Mouse (Mus musculus) neural tube, postnatal 0 days (tissue): ENCODE data around the gene Med29. TPM values are rescaled to one million over a fixed set of nuclear protein-coding genes. Genes with fewer than 3 reads are reported as not detected.

Source experiments
- polyA plus RNA-seq: library from polyadenylated mRNA; unstranded; fragments of >200 nt; fragmentation: Nextera tagmentation; extraction: Ambion mirVana; gene quantifications from 2 replicates; pipeline ENCODE4 v1.2.1, GENCODE M21; 2015

The Med29 gene
- 48.8 and 49.0 TPM in 2 replicates for polyA plus RNA-seq

GRCm38 (mm10) chr7:28392429-28393271 lies at the start of gene Med29, which contains the start of gene Paf1:
TSS of gene Med29 (minus strand) at chr7:28392708.
TSS of gene Paf1 (plus strand) at chr7:28392951.

GRCm38 (mm10) chr7:28436932-28437570 lies 44.5 kb upstream of the Med29 start, which contains the start of gene Gmfg:
TSS of gene Gmfg (plus strand) at chr7:28437447.

GRCm38 (mm10) chr7:28380237-28381016 lies 12.1 kb downstream of the Med29 start, which contains the start of gene Zfp36:
TSS of gene Zfp36 (minus strand) at chr7:28380253.

DNA sequence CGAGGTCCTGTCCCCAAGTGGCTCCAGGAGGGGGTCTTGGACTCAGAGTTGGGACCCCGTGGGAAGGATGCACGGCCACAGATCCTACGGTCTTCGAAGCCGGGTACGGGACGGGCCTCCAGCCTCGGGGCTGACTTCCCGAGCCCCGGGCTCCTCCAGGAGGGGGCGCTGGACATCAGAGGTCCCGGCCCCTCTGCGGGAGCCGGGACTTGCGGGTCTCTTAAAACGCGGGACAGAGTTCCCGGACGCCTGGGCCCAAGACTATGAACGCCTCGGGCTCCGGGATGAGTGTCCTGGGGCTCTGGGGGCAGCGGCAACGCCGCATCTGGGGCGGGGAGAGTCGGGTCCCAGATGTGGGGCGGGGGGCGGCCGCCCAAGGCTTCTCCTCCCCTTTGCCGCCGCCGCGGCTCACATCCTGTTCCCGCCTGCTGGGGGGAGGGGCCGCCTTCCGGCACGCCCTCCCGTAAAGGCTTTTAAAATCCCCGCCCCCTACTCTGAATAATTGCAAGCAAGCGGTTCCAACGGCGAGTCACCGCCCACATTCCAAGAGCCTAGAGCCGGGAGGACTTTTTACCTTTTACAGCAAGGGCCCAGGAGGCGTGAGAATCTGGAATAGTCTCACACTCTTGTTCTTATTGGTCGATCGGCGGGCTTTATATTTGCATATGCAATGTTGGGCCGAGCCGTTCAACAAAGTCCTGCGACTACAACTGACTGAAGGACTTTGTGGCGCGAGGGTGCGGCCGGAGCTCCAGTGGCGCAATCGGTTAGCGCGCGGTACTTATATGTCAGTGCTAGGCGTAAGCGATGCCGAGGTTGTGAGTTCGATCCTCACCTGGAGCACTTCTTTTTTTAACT lies 20.0 kb downstream of the Med29 start, which contains the start of gene Plekhg2:
Gene Plekhg2 (minus strand): TSS at position 349 of the 858 bp plus-strand sequence.

GRCm38 (mm10) chr7:28350155-28350883 lies 42.2 kb downstream of the Med29 start, which contains the start of gene Rps16:
TSS of gene Rps16 (plus strand) at chr7:28350652.

DNA sequence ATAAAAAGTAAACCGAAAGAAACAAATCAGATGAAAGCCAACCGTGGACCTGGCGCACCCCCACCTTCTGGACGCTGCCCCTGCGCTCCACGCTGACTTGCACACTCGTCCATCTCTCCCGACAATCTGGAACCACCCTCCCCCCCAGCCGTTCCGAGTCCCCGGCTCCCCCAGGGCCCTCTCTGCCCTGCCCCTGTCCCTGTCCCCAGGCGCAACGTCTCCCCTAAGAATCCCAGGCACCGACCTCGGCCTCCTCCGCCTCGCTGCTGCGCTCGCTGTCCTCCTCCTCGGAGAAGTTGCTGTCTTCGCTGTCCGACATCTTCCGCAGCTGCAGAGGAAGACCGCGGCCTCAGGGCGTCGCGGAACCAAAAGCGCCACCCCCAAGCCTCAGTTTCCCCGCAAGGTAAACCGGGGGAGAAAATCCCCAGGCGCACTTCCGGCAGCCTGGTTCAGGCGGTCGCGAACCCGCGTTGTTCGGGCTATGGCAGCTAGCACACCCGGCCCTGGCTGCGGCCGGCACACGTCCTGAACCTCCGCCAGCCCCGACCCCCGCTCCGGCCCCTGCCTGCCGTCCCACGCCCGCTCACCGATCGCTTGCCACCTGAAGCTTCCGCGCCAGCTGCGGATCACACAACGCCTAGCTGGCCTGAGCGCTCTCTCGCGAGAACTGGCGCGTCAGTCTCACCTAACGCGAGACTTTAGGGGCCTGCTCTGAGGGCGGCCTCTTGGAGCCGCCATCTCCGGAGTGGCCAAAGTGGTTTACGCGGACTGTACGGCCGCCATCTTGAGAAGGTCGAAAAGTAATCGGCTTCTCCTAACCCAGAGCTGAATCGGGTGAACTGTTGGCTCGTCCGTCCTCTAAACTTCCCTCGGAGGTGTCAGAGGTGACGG lies 54.2 kb downstream of the Med29 start, which contains the start of gene Supt5:
Gene Supt5 (minus strand): TSS at position 639 of the 891 bp plus-strand sequence.

Other genes with a start within 250 kb of the Med29 start
- 61.6 and 68.4 TPM in 2 replicates for gene Fbl, start 223.0 kb downstream of the Med29 start, polyA plus RNA-seq
- gene Dyrk1b, start 213.2 kb downstream of the Med29 start, polyA plus RNA-seq, result 10.0 and 11.1 TPM in 2 replicates
- 32.0 and 49.2 TPM in 2 replicates for gene Eid2, start 124.8 kb downstream of the Med29 start, polyA plus RNA-seq
- 43.2 and 45.7 TPM in 2 replicates for gene Eid2b, start 115.0 kb downstream of the Med29 start, polyA plus RNA-seq
- gene Selenov, start 101.5 kb downstream of the Med29 start, polyA plus RNA-seq, result 5.1 and 6.7 TPM in 2 replicates
- 20.4 and 21.8 TPM in 2 replicates for gene Dll3, start 90.5 kb downstream of the Med29 start, polyA plus RNA-seq
- gene Timm50, start 80.6 kb downstream of the Med29 start, polyA plus RNA-seq, result 109 and 129 TPM in 2 replicates
- 64.4 and 73.7 TPM in 2 replicates for gene Supt5, start 54.0 kb downstream of the Med29 start, polyA plus RNA-seq
- gene Rps16, start 42.1 kb downstream of the Med29 start, polyA plus RNA-seq, result 524 and 613 TPM in 2 replicates
- gene Plekhg2, start 20.1 kb downstream of the Med29 start, polyA plus RNA-seq, result 10.8 and 13.7 TPM in 2 replicates
- 3.9 and 4.1 TPM in 2 replicates for gene Zfp36, start 12.5 kb downstream of the Med29 start, polyA plus RNA-seq
- 75.7 and 90.9 TPM in 2 replicates for gene Paf1, start 243 bp upstream of the Med29 start, polyA plus RNA-seq
- gene Gmfg, start 44.7 kb upstream of the Med29 start, polyA plus RNA-seq, result 6.6 and 8.3 TPM in 2 replicates
- 20.6 and 22.6 TPM in 2 replicates for gene Lrfn1, start 59.3 kb upstream of the Med29 start, polyA plus RNA-seq
- gene Ifnl2, start 117.7 kb upstream of the Med29 start, polyA plus RNA-seq, result not detected in 2 replicates
- not detected in 2 replicates for gene Ifnl3, start 130.1 kb upstream of the Med29 start, polyA plus RNA-seq
- gene Sycn, start 148.2 kb upstream of the Med29 start, polyA plus RNA-seq, result not detected in 2 replicates
- 0.39 and 0.80 TPM in 2 replicates for gene Nccrp1, start 154.5 kb upstream of the Med29 start, polyA plus RNA-seq
- 16.1 and 19.3 TPM in 2 replicates for gene Samd4b, start 205.4 kb upstream of the Med29 start, polyA plus RNA-seq
- gene Pak4, start 205.5 kb upstream of the Med29 start, polyA plus RNA-seq, result 12.0 and 12.5 TPM in 2 replicates
- gene Acp7, start 238.6 kb upstream of the Med29 start, polyA plus RNA-seq, result 0.40 and 0.52 TPM in 2 replicates